Mouse (Mus musculus) C2C12 (cell line): ENCODE results near the gene Tfb2m.

Source experiments
- CEBPB ChIP-seq: IDR thresholded peaks from one replicate; pipeline ENCODE4 v1.6.1; 2011; ENCODE audit warnings: low read depth, mild to moderate bottlenecking, control low read depth, moderate library complexity
- CTCF ChIP-seq: IDR thresholded peaks from one replicate; pipeline ENCODE4 v1.5.1; 2011; ENCODE audit not compliant: control insufficient read depth, insufficient read depth, insufficient read length
- FOSL1 ChIP-seq: IDR thresholded peaks from one replicate; pipeline ENCODE4 v1.8.0; 2011; ENCODE audit warnings: mild to moderate bottlenecking, low read length; ENCODE audit not compliant: poor library complexity, insufficient read depth, severe bottlenecking
- MAX ChIP-seq: IDR thresholded peaks from one replicate; pipeline ENCODE4 v1.6.1; 2011; ENCODE audit warnings: mild to moderate bottlenecking, control low read depth
- MYOD1 ChIP-seq: IDR thresholded peaks from one replicate; pipeline ENCODE4 v1.6.1; 2011; ENCODE audit warnings: low read depth; ENCODE audit not compliant: control insufficient read depth, insufficient read length
- USF1 ChIP-seq: IDR thresholded peaks from one replicate; pipeline ENCODE4 v1.6.1; 2011; ENCODE audit warnings: low read depth, mild to moderate bottlenecking, control low read depth, moderate library complexity

- TF ChIP-seq CTCF (no peak), FOSL1 (no peak), CEBPB (peak; percentile 15), MYOD1 (no peak), MAX (no peak), USF1 (no peak)
Measured at GRCm38 (mm10) chr1:179516941-179517712, 28.9 kb downstream of the Tfb2m start.
